Mouse (Mus musculus) myocyte (in vitro differentiated cells): ENCODE data around the gene Bcorl1.

Experiments
- CEBPB ChIP-seq: IDR thresholded peaks from 2 replicates; pipeline ENCODE4 v1.6.1; 2011; ENCODE audit warnings: mild to moderate bottlenecking, moderate library complexity; ENCODE audit not compliant: poor library complexity, insufficient read depth, severe bottlenecking
- E2F4 ChIP-seq: IDR thresholded peaks from one replicate; pipeline ENCODE4 v1.6.1; 2011; ENCODE audit warnings: mild to moderate bottlenecking, control low read depth, moderate library complexity; ENCODE audit not compliant: insufficient read depth
- MAX ChIP-seq: IDR thresholded peaks from one replicate; pipeline ENCODE4 v1.6.1; 2011; ENCODE audit warnings: low read depth, mild to moderate bottlenecking, control low read depth
- MYOD1 ChIP-seq, 3 experiments: IDR thresholded peaks; one replicate each; pipeline ENCODE4 v1.6.1; 2011; ENCODE audit warnings: control low read depth in 2 of 3, low read depth in 2 of 3, mild to moderate bottlenecking in 2 of 3, moderate library complexity in 1 of 3; ENCODE audit not compliant: insufficient read length in 2 of 3, control insufficient read depth in 1 of 3
- MYOG ChIP-seq, 3 experiments: IDR thresholded peaks; one replicate each; pipeline ENCODE4 v1.6.1; 2011; ENCODE audit warnings: control low read depth in 2 of 3, low read depth in 2 of 3, mild to moderate bottlenecking in 2 of 3; ENCODE audit not compliant: insufficient read length in 2 of 3, control insufficient read depth in 1 of 3, insufficient read depth in 1 of 3
- POLR2A ChIP-seq: IDR thresholded peaks from one replicate; pipeline ENCODE4 v1.6.1; 2011; ENCODE audit warnings: low read depth, mild to moderate bottlenecking, control low read depth, moderate library complexity; ENCODE audit not compliant: insufficient read length
- POLR2AphosphoS2 ChIP-seq: IDR thresholded peaks from one replicate; pipeline ENCODE4 v1.6.1; 2011; ENCODE audit warnings: low read depth, control low read depth; ENCODE audit not compliant: insufficient read length
- REST ChIP-seq: IDR thresholded peaks from one replicate; pipeline ENCODE4 v1.6.1; 2011; ENCODE audit warnings: mild to moderate bottlenecking, control low read depth, moderate library complexity; ENCODE audit not compliant: insufficient read depth, insufficient read length
- SRF ChIP-seq: IDR thresholded peaks from one replicate; pipeline ENCODE4 v1.6.1; 2011; ENCODE audit warnings: low read depth; ENCODE audit not compliant: control insufficient read depth, insufficient read length
- TCF12 ChIP-seq: IDR thresholded peaks from one replicate; pipeline ENCODE4 v1.6.1; 2011; ENCODE audit warnings: mild to moderate bottlenecking, control low read depth; ENCODE audit not compliant: poor library complexity, insufficient read depth, severe bottlenecking
- TCF3 ChIP-seq: IDR thresholded peaks from one replicate; pipeline ENCODE4 v1.6.1; 2011; ENCODE audit warnings: low read depth, control low read depth; ENCODE audit not compliant: insufficient read length
- USF1 ChIP-seq: IDR thresholded peaks from one replicate; pipeline ENCODE4 v1.6.1; 2011; ENCODE audit warnings: low read depth, mild to moderate bottlenecking, control low read depth, moderate library complexity

- no peak for TF ChIP-seq MAX
- no peak for TF ChIP-seq POLR2AphosphoS2
- TF ChIP-seq USF1: no peak
- no peak for TF ChIP-seq POLR2A
- TF ChIP-seq E2F4: no peak
- TF ChIP-seq CEBPB: no peak
- TF ChIP-seq SRF: no peak
- no peak for TF ChIP-seq TCF12
- no peak for TF ChIP-seq MYOD1 (IDR thresholded peaks at IDR 0.05; ENCODE audit: control insufficient read depth in 1 of 3, insufficient read length in 2 of 3, low read depth in 2 of 3)
- TF ChIP-seq MYOG (IDR thresholded peaks at IDR 0.05; ENCODE audit: control insufficient read depth in 1 of 3, insufficient read depth in 1 of 3, insufficient read length in 2 of 3, low read depth in 2 of 3): no peak
- no peak for TF ChIP-seq TCF3
- no peak for TF ChIP-seq REST
Measured at GRCm38 (mm10) chrX:48429100-48429499, 87.9 kb downstream of the Bcorl1 start.
